Mouse (Mus musculus) limb, embryonic 14.5 days (tissue): ENCODE measurements around the gene Wdfy3. TPM values are rescaled to one million over a fixed set of nuclear protein-coding genes. Genes with fewer than 3 reads are reported as not detected.

Experiments used
- ATAC-seq: fragments of 200-750 bp; cut with Nextera tagmentation; 2 replicates; pipeline ENCODE4 v1.8.0; 2017; ENCODE audit warnings: low read depth, moderate number of reproducible peaks, moderate TSS enrichment; ENCODE audit not compliant: low FRiP score
- DNase-seq: peaks from one replicate; pipeline ENCODE4 v3.0.0-alpha.2; 2015; ENCODE audit warnings: low spot score
- H3K27ac ChIP-seq: fragments of 300-500 bp; sonication (generic); replicated peaks from 2 replicates; pipeline ENCODE4 v1.5.1; 2014; ENCODE audit warnings: low read depth, mild to moderate bottlenecking, low read length, moderate library complexity, mixed read lengths
- H3K27me3 ChIP-seq: fragments of 300-500 bp; sonication (generic); 2 replicates; pipeline ENCODE4 v1.6.1; 2014; ENCODE audit warnings: low read length, mixed read lengths; ENCODE audit not compliant: control insufficient read depth, insufficient read depth
- H3K36me3 ChIP-seq: fragments of 300-500 bp; sonication (generic); 2 replicates; pipeline ENCODE4 v1.6.1; 2014; ENCODE audit warnings: mild to moderate bottlenecking, low read length, moderate library complexity, mixed read lengths; ENCODE audit not compliant: control insufficient read depth, insufficient read depth
- H3K4me1 ChIP-seq: fragments of 300-500 bp; sonication (generic); 2 replicates; pipeline ENCODE4 v1.6.1; 2014; ENCODE audit warnings: antibody characterized with exemption, low read length, mixed read lengths; ENCODE audit not compliant: control insufficient read depth, insufficient read depth
- H3K4me2 ChIP-seq: fragments of 300-500 bp; sonication (generic); replicated peaks from 2 replicates; pipeline ENCODE4 v1.6.1; 2014; ENCODE audit warnings: low read depth, mild to moderate bottlenecking, low read length, moderate library complexity; ENCODE audit not compliant: severe bottlenecking
- H3K4me3 ChIP-seq: fragments of 300-500 bp; sonication (generic); replicated peaks from 2 replicates; pipeline ENCODE4 v1.5.1; 2014; ENCODE audit warnings: low read length
- H3K9ac ChIP-seq: fragments of 300-500 bp; sonication (generic); 2 replicates; pipeline ENCODE4 v1.6.1; 2014; ENCODE audit warnings: mild to moderate bottlenecking, low read depth, low read length, moderate library complexity; ENCODE audit not compliant: severe bottlenecking
- H3K9me3 ChIP-seq: fragments of 300-500 bp; sonication (generic); 2 replicates; pipeline ENCODE4 v1.6.1; 2016; ENCODE audit warnings: low read length; ENCODE audit not compliant: control insufficient read depth
- POLR2A ChIP-seq: fragments of 200-500 bp; IDR thresholded peaks from 2 replicates; pipeline ENCODE4 v1.8.0; 2012; ENCODE audit warnings: inconsistent platforms, mild to moderate bottlenecking, moderate library complexity, borderline replicate concordance; ENCODE audit not compliant: insufficient read depth, insufficient read length; ENCODE audit errors: extremely low read depth
- WGBS: fragments of 180-500 bp; shearing (Covaris S2); extraction: QIAGEN DNeasy Blood & Tissue Kit; methylation state at CpG from one replicate; pipeline ENCODE4 v1.1.7; 2014; 5-methylcytosine and 5-hydroxymethylcytosine counted together
- polyA plus RNA-seq, 2 experiments: library from polyadenylated mRNA; depleted of rRNA in 1 of 2; stranded (reverse) in 1 of 2; unstranded in 1 of 2; fragments of >200 nt; fragmentation: Nextera tagmentation in 1 of 2; extraction: Ambion mirVana in 1 of 2; gene quantifications; 2 replicates each; pipeline versions ENCODE4 v1.2.1 to v1.2.3; 2012 to 2014

Gene Wdfy3
- polyA plus RNA-seq, 2 experiments: 21.1 to 30.9 TPM

- H3K27me3 ChIP-seq: 0 out of 2 replicates have a peak, but pooled peaks cover 3% of the 10 kb centered on the region
- ATAC-seq (no peak), DNase-seq (no peak)
- H3K9me3 ChIP-seq: no peaks in the 10 kb centered on the region
- no peak overlapping the region for H3K4me2 ChIP-seq
- no peak for TF ChIP-seq POLR2A
- no peaks in the 10 kb centered on the region for H3K4me1 ChIP-seq
- H3K4me3 ChIP-seq: no peak overlapping the region
- WGBS: 63% methylated on average over 7 of the region's 7 CpGs
- H3K9ac ChIP-seq: no peak overlapping the region
- H3K36me3 ChIP-seq: no peaks in the 10 kb centered on the region
- H3K27ac ChIP-seq: no peak overlapping the region
These were observed 252.9 kb downstream of the Wdfy3 start for GRCm38 (mm10) chr5:101816822-101817221.

GRCm38 (mm10) chr5:101811296-101812169 lies 258.2 kb downstream of the Wdfy3 start:
- no peak for TF ChIP-seq POLR2A
- Histone ChIP-seq H3K27me3 (no peaks in the 10 kb centered on the region), H3K27ac (no peak overlapping the region), H3K4me2 (no peak overlapping the region), H3K9me3 (no peaks in the 10 kb centered on the region), H3K4me3 (no peak overlapping the region), H3K36me3 (no peaks in the 10 kb centered on the region), H3K4me1 (no peaks in the 10 kb centered on the region), H3K9ac (no peak overlapping the region)
- ATAC-seq: no peak
- 92% methylated on average over 6 of the region's 6 CpGs for WGBS
- no peak for DNase-seq

- H3K4me1 ChIP-seq: no peaks in the 10 kb centered on the region
- no peak overlapping the region for H3K9ac ChIP-seq
- ATAC-seq: no peak
- DNase-seq: no peak
- 0 out of 2 replicates have a peak, but pooled peaks cover 3% of the 10 kb centered on the region for H3K9me3 ChIP-seq
- TF ChIP-seq POLR2A: no peak
- H3K4me3 ChIP-seq: no peak overlapping the region
- H3K27ac ChIP-seq: no peak overlapping the region
- H3K27me3 ChIP-seq: no peaks in the 10 kb centered on the region
- no peaks in the 10 kb centered on the region for H3K36me3 ChIP-seq
- H3K4me2 ChIP-seq: no peak overlapping the region
- WGBS: 58% methylated on average over 9 of the region's 9 CpGs
These were observed 267.2 kb downstream of the Wdfy3 start for GRCm38 (mm10) chr5:101802358-101803022.

- Histone ChIP-seq H3K9ac (no peak overlapping the region), H3K36me3 (no peaks in the 10 kb centered on the region), H3K9me3 (0 out of 2 replicates have a peak, but pooled peaks cover 3% of the 10 kb centered on the region), H3K27me3 (no peaks in the 10 kb centered on the region), H3K4me1 (no peaks in the 10 kb centered on the region), H3K27ac (no peak overlapping the region), H3K4me3 (no peak overlapping the region), H3K4me2 (no peak overlapping the region)
- WGBS: 75% methylated on average over 2 of the region's 2 CpGs
- TF ChIP-seq POLR2A: no peak
- no peak for ATAC-seq
- no peak for DNase-seq
These were observed 267.8 kb downstream of the Wdfy3 start for GRCm38 (mm10) chr5:101801891-101802290.

- Histone ChIP-seq H3K9ac (no peak overlapping the region), H3K27me3 (no peaks in the 10 kb centered on the region), H3K36me3 (no peaks in the 10 kb centered on the region), H3K4me3 (no peak overlapping the region), H3K27ac (no peak overlapping the region), H3K9me3 (no peaks in the 10 kb centered on the region), H3K4me2 (no peak overlapping the region), H3K4me1 (no peaks in the 10 kb centered on the region)
- no peak for TF ChIP-seq POLR2A
- 65% methylated on average over 4 of the region's 4 CpGs for WGBS
- DNase-seq: no peak
- no peak for ATAC-seq
These were observed 277.1 kb downstream of the Wdfy3 start for GRCm38 (mm10) chr5:101792665-101793064.
